Mouse (Mus musculus) lung, postnatal 4 days (tissue): ENCODE measurements around the gene Sh2b3.
A peak's percentile ranks its signal among the peaks of the same experiment; 100 is the strongest.

Experiments used
- DNase-seq, 2 experiments: peaks; one replicate each; pipeline ENCODE4 v3.0.0; 2021

Sh2b3 gene

DNA sequence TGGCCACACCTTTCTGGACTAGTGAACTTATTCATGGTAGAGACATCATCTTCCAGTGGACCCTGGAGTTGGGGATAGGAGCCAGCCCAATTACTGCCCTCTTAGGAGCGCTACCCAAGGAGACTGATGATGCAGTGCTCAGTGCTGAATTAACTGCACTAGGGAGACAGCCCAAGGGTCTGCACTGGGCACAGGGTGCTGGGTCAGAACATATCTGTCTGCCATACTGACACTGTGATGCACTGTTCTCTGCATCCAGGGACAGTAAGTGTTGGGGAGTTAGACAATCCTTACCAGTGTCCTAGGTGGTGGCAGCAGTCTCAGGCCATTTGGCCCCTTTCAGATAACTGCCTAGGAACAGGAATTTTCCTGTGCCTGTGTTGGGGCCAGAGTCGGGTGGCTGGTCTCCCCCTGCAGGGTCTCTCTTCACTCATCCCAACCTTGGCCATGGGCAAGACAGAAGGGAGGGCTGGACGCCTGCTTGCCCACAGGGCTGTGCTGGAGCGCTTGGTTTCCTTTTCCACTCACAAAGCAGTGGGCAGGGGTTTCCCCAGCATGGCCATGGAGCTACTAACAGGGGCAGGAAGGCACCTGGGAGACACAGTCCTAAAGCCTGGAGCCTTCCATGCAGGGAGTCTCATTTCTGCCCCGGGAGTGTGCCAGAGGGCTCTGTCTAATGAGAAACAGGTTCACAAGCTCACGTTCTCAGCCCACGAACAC lies 14.5 kb downstream of the Sh2b3 start:
- DNase-seq, result no peak

DNA sequence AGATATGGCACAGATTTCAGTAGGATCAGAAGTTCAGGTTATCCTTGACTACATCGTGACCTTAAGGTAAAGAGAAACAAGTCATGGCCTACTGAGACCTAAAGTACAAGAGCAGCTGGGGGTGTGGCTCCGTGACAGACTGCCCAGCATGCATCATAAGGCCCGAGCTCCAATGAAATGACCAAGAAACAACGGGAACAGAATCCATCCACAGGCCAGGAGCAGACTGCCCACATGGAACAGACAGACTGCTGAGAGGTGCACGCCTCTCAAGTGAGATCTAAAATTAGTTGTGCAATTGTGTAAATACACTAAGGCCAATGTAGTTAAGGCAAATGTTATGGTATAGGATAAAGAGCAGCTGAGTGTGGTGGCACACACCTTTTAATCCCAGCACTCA lies 15.9 kb downstream of the Sh2b3 start:
- DNase-seq, result peak in 1 of 2 experiments; percentile 19

DNA sequence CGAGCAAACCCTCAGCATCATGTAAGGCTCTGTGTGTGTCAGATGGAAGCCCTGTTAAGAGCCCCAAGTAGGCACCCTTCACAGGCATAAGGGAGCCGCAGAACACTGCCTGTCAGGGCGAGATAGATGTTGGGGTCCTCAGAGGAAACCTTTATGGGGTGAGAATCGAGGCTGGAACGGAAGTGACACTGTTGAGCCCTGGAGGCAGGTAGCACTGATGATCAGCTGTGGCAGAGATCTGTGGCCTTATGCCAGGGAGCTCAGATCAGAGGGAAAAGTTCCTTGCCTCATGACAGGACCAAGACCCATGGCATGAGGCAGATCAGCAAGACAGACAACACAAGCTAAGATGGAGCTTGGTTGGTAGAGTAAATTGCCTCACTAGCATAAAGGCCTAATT lies 16.3 kb downstream of the Sh2b3 start:
- peak in 1 of 2 experiments; percentile 21 for DNase-seq

DNA sequence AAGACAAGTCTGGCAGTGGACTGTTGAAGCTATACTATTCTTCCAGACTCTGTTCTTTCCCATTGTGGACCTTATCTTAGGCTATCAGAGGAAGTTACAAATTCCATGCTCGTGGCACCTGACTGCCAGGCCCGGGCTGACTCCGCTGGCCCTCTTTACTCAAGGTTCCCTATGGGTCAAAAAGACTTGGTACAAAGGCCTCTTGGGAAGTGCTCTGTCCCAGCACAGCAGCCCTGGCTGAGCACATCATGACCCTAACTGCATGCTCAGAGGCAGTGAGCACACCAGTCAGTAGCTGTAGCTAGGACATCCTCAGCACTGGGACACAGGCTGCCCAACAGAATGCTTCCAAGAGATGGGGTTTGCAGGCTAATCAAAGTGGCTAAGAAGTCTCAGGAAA lies 16.8 kb downstream of the Sh2b3 start:
- peak in 1 of 2 experiments; percentile 18 for DNase-seq

DNA sequence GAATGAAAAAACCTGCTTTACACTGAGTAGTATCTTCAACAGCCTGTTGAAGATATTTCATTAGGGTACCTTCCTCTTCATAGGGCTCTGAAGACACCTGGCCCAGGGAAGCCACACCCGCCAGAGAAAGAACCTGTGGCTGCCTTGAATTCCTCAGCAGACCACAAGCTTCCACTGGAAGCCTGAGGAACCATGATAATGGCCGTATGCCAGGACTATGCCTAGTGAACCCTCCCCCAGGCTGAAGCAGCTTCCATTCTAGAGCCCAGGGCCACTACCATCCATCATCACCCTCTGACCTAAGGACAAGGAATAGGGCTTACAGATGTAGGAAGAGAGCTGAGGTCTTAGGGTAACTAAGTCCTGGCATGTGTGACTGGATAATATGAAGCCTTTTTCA lies 17.3 kb downstream of the Sh2b3 start:
- peak in 1 of 2 experiments; percentile 24 for DNase-seq

DNA sequence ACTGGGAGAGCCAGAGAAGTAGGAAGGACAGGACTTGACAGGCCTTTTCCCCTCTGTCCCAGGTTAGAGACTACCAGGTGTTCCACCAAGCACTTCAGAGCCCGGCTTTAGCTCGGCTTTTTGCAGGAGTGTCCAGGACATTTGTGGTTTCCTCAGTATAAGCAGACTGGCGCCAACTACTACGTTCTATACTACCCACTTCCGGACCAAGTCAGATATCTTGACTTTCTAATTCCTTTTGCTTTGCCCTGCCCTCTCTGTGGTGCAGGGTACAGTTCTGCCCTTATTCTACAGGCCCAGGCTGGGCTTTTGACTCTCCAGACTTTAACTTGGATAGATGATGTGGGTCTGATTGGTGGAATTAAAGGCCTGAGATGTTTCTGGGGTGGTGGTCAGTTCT lies 17.9 kb downstream of the Sh2b3 start:
- DNase-seq, result no peak

DNA sequence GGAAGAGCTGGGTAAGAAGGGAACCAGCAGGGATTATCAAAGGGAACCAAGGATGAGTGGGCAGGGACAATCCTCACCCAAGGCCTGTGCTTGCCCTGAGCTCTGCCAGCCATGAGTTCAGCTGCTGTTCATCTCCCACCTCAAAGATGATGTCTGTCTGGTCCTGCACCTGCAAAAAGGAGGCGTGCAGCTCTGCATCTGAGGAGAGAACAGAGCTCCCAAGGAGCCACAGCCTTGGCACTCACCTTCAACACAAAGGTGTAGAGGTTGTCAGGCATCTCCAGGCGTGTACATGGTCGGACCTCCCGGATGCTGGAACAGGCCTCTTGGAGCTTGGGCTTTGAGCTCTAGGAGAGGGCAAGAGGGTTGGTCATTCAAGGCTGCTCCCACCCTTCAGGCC lies 18.6 kb downstream of the Sh2b3 start:
- no peak for DNase-seq

DNA sequence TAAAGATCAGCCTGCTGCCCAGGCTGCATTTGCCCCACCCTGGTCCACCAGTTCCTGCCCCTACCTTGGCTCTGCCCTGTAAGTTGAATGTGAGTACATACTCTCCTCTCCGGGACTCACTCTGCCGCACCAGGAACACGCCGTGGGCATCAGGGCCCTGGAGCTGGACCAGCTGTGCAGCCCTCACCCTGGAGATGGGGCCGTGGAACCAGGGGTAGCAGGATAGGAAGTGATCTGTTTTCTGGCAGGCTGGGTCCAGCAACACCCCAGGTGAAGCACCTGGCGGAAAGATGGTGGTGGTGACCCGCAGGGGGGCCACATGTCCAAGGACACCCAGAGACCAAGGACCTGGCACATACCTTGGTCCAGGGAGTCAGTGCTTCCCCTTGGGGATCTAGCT lies 19.0 kb downstream of the Sh2b3 start:
- DNase-seq, result peak in 1 of 2 experiments; percentile 24

DNA sequence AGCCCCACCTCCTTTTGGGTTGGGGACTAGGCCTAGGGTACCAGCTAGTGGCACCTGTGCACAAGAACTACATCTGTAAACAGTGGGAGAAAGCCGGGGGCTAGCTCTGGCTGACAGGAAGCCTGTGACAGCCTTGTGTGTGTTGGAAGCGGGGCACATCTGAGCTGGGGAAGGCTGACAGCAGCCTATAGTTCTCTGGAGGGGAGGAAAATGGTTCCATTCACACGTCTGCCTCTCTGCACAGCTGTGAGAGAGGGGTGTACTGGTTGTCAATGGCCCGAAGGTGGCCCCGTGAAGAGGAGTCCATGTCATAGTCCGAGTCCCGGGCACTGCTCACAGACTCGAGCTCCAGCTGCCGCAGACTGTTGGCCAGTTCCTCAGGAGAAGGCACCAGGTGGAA lies 19.9 kb downstream of the Sh2b3 start:
- peak in 1 of 2 experiments; percentile 20 for DNase-seq

DNA sequence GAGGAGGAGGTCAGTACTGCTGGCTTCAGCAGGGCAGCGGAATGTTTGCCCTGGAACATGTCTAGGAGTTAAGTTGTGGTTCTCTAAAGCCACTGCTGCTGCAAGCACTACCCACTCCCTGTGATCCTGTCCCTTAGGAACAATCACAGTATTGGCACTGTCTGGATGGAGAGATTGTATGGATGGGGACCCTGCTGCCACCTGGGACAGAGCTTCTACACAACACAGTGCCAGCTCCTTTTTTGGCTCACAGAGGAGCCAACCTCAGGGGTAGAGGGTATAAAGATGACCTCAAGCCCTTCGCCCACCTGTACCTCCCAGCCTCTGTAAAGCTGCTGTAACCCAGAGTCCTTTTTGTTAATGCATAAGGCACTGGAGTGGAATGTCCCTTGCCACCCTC lies 20.8 kb downstream of the Sh2b3 start:
- DNase-seq, result no peak

DNA sequence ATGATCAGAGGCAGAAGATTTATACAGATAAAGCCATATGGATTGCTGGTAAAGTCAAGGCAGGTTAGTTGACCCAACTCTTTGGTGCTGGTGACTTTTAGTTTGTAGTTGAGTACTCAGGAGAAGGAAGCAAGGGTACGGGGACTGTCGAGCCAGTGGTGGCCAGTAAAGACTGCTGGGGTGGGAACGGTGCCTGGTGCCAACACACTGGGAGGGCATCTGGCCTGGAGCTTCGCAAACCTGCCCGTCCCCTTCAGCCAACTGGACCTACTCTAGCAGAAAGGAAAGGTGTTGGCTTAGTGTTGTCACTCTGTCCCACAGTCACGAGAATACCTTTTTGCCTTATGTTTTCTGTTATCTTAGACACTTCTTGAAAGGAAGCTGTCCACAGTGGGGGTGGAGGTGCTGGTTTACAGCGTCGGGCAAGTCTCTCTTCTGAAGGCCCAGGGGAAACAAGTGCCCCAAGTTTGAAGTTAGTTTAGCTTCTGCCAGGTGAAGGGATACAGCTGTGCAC lies 21.5 kb downstream of the Sh2b3 start:
- peak in 1 of 2 experiments; percentile 17 for DNase-seq

DNA sequence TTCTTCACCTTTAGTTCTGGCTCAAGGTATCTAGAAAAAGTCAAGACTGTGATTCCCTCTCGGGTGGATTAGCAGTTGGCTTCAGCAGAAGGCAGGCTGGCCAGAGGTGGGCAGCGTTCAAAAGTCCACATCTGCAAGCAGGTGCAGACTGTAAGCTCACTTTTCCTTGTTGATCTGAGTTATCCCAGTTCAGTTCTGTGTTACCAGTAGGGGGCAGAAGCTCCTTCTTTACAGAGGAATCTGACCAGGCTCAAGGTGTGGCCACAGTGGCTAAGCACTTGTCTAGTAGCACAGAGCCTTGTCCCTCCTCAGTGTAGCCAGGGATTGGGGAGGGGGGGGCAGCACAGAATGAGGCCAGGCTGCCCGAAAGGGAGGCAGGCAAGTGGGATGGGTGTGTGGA lies 22.4 kb downstream of the Sh2b3 start:
- peak in 1 of 2 experiments; percentile 79 for DNase-seq

DNA sequence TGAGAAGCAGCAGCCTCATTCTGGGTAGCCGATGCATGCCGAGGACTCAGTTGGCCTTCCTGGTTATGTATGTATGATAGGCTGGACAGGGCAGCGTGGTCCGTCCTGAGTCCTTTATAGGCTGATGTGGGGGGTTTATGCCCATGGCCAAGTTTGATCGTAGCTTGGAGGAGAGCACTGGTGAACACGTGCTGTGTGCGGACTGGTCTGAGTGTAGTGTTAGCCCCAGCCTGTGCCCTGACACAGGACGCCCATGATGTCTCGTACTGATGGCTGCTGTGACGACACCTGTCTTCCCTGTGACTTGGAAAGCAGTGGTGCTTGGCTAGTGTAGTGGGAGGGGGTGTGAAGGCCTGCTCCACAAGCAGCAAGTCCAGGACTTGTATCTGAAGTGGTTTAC lies 23.7 kb downstream of the Sh2b3 start:
- no peak for DNase-seq

DNA sequence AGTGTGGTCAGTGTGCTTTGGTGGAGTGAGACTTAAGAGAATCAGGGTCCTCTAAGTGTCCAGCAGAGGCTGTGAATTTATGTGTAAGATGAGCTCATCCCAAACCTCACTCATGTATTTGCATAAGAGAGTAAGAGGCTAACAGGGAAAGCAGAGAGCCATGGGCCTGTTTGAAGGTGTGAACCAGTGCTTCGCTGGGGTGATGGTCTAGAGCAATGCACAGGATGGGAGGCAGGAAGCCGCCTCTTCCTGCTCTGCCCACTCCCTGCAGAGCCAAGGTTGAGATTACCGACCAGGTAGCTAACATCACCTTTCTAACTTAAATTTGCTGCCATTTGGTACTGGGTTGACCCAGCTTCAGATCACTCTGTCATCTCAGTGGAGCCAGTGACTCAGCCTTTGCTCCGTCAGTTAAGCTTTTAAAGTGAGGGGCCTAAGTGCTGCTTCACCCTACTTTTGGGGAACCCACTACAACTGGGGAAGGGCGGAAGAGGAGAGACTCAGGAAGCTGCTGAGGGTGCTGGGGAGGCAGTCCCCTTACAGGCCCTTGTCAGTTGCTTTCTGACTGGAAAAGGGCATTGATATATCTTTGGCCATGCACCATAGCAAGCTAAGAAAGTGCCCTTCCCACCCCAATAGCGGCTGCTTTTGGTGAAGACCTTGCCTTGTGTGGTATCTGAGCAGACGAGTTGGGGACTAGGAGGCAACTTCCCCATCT lies 24.8 kb downstream of the Sh2b3 start:
- DNase-seq, result no peak

DNA sequence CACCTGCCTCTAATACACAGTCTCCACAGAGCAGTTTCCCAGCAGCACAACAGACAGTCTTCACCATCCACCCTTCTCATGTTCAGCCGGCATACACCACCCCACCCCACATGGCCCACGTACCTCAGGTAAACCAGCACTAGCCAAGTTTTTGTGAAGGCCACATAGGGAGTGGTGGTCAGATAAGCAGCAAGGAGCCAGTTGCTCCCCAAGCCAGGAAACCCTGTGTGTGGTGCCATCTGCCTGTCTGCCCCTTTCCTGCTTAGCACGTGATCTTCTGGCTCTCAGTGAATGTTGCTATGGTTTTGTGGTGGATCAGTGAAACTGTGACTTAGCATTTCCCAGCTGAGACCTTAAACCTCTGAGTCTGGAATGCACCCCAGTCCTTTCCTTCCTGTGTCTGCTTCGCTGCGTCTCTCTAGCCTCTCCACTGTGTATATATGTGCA lies 25.9 kb downstream of the Sh2b3 start:
- no peak for DNase-seq

DNA sequence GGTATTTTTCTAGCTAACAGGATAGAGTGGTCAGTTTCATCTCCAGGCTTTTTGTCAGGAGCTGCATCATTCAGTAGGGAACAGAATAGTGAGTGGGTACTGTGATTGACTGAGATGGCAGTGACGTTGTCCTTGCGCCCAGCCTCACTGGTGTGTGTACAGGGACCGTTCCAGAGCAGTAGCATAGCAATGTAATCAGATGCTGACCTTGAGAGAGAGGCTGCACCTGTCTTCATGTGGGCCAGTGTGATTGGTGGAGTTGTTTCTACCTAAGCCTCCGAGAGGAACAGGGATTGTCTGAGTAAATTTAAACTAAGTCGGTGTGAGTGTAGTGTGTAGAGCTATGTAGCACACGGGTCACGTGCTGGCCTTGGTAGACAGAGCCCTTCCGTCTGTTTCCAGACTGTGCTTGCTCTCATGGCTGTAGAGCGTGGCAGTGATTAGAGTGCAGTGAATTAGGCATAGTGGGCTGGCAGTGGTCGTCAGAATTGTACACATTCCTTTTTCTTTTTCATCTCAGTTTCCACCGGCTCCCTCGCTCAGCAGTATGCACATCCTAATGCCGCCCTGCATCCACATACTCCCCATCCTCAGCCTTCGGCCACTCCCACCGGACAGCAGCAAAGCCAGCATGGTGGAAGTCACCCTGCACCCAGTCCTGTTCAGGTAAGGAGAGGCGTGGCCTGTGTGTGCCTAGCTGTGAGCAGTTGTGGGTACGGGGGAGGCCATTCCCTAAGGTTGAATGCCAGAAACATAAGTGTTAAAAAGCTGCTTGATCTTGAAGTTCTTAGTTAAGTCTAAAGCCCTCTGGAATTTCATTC lies 26.9 kb downstream of the Sh2b3 start:
- no peak for DNase-seq

DNA sequence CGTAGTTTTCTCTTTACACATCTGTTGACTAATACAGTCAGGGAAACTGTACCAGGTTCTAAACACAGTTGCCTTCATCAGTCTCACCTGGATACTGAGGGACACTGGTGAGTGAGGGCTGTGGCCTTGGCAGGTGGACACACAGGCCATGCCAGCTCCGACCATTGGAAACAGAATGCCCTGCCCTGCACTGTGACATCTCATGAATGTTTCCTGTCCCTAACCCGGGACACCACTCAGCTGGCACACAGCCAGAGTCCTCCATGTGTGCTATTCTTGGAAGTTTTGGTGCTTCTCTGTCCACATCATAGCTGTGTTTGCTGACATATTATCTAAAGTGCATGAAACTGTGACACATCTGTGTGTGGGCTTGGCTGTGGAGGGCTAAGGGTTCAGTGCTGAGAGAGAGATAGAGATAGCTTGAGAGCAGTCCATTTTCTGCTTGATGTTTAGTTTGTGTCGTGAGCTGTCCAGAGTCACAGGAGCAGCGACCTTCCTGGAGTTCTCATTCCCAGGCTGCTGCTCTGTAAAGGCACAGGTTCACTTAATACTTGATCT lies 27.7 kb downstream of the Sh2b3 start:
- DNase-seq, result peak; percentile 46 to 60

DNA sequence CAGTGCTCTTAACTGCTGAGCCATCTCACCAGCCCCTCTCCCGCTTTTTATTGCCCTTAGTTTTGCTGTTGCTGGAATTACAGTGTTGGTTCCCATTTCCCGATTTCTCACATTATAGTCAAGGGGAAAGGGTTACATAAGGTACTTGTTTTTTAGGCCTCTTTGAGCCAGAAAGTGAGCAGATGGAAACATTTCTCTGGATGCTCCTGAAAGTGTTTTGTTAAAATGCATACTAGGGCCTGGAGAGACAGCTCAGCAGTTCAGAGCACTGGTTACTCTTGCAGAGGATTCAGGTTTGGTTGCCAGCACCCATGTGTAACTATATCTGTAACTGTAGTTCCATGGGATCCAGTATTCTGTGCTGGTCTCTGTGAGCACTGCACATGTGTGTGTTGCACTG lies 29.2 kb downstream of the Sh2b3 start:
- DNase-seq, result no peak

DNA sequence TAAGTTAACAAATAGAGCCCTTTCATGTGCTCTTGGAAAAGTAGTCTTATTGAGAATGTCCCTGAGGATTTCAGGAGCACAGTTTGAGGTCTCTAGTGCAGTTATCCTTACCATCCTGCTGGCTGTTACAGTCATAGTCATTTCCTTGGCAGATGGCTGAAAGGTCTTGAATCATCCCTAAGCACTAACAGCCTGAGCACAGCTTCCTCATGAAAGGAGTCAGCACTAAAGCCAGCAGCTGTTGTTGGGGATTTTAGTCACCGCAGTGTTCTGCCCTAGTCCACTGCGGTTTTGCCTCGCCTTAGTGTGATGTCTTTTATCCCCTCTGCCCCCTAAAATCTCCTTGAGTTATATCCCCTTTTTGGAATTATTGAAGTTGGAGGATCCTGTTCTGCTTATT lies 30.3 kb downstream of the Sh2b3 start:
- no peak for DNase-seq

DNA sequence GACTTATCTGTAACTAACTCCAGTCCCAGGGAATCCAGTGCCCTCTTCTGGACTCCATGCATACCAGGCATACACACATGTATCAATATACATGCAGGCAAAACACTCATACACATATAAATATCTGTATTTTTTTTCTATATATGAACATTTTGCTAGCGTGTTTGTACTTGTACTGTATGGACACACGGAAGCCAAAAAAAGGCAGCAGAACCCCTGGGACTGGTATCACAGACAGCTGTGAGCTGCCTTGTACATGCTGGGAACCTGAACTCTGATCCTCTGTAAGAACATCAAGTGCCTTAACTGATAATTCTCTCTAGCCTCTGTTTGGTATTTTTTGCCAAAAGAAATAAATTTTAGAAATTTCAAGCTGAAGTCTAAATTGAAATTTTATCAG lies 39.0 kb downstream of the Sh2b3 start:
- DNase-seq, result no peak

DNA sequence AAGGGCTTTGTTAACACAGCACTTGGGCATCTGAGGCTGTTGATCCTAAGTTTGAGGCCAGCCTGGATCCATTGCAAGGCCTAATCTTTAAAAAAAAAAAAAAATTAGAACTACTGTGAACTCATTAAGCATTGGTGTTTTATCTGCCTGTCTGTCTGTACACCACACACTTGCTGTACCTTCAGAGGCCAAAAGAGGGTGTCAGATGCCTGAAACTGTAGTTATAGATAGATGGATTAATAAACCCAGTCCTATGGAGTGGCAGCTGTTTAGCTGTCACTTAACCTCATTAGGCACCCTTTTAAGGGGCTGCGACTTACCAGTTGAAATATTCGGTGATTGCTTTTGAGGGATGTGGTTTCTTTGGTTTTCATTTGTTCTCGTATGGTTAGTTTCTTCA lies 41.6 kb downstream of the Sh2b3 start:
- DNase-seq, result no peak

DNA sequence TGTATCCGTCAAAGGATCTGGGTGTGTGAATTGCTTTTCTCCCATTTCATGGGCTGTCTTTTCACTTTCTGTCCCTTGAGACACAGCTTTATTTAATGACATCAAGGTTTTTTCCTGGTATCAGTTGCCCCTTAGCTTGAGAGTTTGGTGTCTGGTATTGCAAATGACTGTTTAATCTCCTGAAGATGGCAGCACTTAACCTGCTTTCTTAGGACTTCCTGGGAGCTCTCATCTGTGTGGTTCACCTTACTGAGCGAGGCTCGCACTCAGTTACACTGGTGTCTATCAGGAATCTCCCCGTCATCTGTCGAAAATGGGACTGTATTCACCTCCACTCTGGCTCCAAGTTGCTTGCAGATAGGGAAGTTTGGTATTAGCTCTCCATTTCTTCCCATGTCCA lies 46.4 kb downstream of the Sh2b3 start:
- no peak for DNase-seq

DNA sequence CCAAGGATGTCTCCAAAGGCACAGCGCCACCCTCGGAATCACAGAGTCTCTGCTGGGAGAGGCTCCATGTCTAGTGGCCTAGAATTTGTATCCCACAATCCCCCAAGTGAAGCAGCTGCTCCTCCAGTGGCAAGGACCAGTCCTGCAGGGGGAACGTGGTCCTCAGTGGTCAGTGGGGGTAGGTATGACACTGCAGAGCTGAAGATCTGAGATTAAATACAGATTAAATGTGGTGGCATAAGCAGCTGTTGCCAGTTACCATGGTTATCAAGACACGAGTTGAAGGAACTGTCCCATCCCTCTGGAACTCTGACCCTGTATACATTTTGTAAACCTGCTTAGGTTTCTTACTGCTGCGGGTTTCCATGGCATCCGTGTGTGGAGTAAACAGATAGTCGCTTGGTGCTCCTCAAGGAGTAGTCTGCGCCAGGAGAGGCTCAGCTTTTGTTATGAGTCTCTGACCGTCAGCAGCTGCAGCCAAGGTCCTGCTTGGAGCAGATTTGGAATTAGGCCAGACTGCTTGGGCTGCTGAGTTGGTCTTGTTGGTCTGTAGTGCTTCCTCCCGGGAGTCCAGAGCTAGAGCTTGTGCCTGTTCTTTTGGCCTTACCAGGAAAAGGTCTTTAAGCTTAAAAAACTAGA lies 53.5 kb downstream of the Sh2b3 start:
- peak; percentile 29 to 64 for DNase-seq
